Mouse (Mus musculus): Measurements from ENCODE around the gene Tctex1d4. TPM values are rescaled to one million over a fixed set of nuclear protein-coding genes. Genes with fewer than 3 reads are reported as not detected.
A peak's percentile ranks its signal among the peaks of the same experiment; 100 is the strongest.

Tctex1d4 gene
- polyA plus RNA-seq (2015; fragmentation: Nextera tagmentation; extraction: Ambion mirVana) = 0.31 and 1.1 TPM in 2 replicates

DNA sequence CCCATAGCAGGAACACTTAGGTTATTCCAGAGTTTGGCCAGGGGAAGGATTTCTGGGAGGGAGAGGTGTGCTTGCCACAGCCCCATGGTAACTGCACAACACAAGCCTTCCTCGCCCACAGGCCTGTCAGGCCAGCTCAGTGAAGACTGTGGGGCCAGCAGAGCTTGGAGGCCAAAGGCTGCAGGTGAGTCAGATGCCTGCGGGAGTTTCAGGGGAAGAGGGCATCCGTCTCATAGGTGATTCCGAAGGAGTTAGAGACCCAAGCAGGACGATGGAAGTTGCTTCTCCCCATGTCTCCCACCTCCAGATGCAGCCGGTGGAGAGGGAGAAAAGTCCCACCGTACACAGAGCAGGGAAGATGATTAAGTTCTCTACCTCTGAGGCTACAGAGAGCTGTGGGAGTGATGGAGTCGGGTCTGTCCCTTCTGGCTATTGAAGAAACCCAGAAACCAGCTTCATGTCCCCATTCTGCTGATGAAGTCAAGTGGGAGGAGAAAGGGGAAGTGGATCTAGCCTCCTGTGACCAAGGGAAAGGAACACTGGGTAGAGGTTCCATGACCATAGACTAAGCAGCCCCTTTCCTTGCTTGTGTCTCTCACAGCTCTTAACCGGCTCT is at the start of gene Tctex1d4:
TSS of gene Tctex1d4 (plus strand) at position 120 of the 616 bp plus-strand sequence.
- Histone ChIP-seq H3K27me3 (no peaks in the 10 kb centered on the region), H3K27ac (replicated peaks) (peak within 1 kb of the TSS; percentile 71), H3K36me3 (peaks cover 26% of the 10 kb centered on the region), H3K9me3 (no peaks in the 10 kb centered on the region), H3K4me3 (no peak within 1 kb of the TSS), H3K9ac (no peak within 1 kb of the TSS), H3K4me2 (no peak within 1 kb of the TSS), H3K4me1 (replicated peaks) (peaks cover 31% of the 10 kb centered on the region)
- ATAC-seq (ENCODE audit: low FRiP score, low read depth) = no peak
- WGBS = 83% methylated on average over 9 of the region's 9 CpGs

DNA sequence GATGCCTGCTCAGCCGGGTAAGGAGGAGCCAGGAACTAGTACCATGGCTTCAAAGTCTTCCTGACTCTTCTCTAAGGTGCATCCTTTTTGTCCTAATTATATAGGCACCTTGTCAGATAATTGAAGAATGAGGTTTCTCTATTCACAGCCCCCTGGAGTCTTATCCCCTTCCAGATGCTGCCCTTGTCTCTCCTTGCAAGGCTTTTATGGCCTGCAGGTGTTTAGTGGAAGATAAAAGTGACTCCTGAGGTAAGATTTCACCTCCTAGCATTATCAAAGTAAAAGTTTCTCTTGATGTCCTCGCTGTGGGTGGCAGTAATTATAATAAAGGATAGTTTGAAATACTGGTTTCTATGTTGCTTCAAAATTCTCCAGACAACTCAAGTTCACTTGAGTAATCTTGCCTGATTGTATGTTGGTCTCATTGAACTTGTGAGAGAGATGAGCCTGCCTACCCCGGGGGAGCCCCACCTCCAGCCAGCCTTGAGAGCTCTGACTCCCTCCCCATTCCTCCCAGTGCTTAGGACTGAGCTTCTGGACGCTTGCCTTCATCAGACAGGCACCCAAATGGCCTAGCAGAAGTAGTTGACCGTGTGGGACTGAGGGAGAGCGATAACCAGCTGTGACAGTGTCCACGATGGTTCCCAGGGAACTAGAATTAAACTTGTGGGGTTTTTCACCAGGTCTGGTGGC is 38.5 kb upstream of the Tctex1d4 start:
- Histone ChIP-seq H3K4me3 (no peak overlapping the region), H3K9me3 (no peaks in the 10 kb centered on the region), H3K27me3 (no peaks in the 10 kb centered on the region), H3K4me1 (replicated peaks) (no peaks in the 10 kb centered on the region), H3K9ac (no peak overlapping the region), H3K27ac (replicated peaks) (no peak overlapping the region), H3K36me3 (peaks cover 13% of the 10 kb centered on the region; the same call in 1 of the 2 replicates), H3K4me2 (no peak overlapping the region)
- WGBS = 83% methylated on average over 7 of the region's 7 CpGs
- no peak for ATAC-seq (ENCODE audit: low FRiP score, low read depth)

DNA sequence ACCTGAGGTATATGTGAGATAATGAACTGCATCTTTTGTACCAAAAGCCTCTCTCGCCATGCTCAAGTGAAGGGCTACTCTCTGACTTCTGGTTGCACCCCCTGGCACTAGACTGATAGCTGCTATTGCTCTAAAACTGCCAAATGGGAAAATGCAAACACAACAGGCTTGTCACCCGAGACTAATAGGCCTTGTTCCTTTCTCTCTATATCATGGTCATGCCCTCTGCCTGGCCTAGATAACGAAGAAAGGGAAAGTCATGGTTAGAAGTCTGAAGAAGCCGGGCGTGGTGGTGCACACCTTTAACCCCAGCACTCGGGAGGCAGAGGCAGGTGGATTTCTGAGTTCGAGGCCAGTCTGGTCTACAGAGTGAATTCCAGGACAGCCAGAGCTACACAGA is 36.0 kb upstream of the Tctex1d4 start:
- no peak overlapping the region for H3K9ac ChIP-seq
- H3K27me3 ChIP-seq = 0 out of 2 replicates have a peak, but pooled peaks cover 2% of the 10 kb centered on the region
- no peak overlapping the region for H3K27ac ChIP-seq (replicated peaks)
- 81% methylated on average over 7 of the region's 7 CpGs for WGBS
- no peaks in the 10 kb centered on the region for H3K9me3 ChIP-seq
- H3K4me1 ChIP-seq (replicated peaks) = peaks cover 3% of the 10 kb centered on the region
- peaks cover 13% of the 10 kb centered on the region; the same call in 1 of the 2 replicates for H3K36me3 ChIP-seq
- no peak for ATAC-seq (ENCODE audit: low FRiP score, low read depth)
- no peak overlapping the region for H3K4me2 ChIP-seq
- H3K4me3 ChIP-seq = no peak overlapping the region

DNA sequence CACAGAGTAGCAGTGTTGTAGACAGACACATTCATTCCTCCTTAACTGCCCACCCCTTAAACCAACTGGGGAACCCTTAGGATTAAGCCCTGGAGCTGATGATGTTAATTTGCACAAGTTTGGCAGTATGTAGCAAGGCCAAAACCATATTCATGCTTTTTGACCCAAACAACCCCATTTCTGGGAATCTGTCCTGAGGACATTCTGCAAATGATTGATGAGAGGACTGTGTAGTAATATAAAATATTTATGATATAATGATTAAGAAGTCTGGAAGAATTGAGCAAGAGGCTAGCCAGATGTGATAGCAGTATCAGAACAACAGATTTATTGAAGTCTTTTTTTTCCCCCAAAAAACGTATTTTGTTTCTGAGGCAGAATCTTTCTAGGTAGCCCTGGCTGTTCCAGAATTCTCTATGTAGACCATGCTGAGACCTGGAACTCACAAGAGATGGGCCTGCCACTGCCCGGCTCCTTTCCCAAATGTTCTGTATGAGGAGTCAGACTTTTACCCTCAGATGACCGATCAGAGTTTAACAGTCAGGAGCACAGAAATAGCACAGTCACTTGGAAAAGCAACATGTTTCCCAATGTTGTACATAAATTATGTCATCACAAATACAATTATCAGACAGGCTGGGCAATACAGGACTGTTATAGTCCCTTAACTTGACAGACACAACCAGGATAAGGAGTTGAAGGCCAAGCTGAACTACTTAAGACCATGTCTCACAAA is 31.8 kb upstream of the Tctex1d4 start:
- H3K4me2 ChIP-seq = no peak overlapping the region
- ATAC-seq (ENCODE audit: low FRiP score, low read depth) = no peak
- H3K9me3 ChIP-seq = no peaks in the 10 kb centered on the region
- 0 out of 2 replicates have a peak, but pooled peaks cover 2% of the 10 kb centered on the region for H3K27me3 ChIP-seq
- no peak overlapping the region for H3K4me3 ChIP-seq
- H3K9ac ChIP-seq = no peak overlapping the region
- no peaks in the 10 kb centered on the region for H3K36me3 ChIP-seq
- H3K27ac ChIP-seq (replicated peaks) = no peak overlapping the region
- WGBS = 86% methylated on average over 3 of the region's 3 CpGs
- peaks cover 34% of the 10 kb centered on the region for H3K4me1 ChIP-seq (replicated peaks)

GRCm38 (mm10) chr4:117095551-117096452 is 30.8 kb upstream of the Tctex1d4 start, which contains the start of gene Ptch2:
Ptch2 (plus strand) TSS chr4:117096075.
- peak; percentile 86 for ATAC-seq (ENCODE audit: low FRiP score, low read depth)
- Histone ChIP-seq H3K27ac (replicated peaks) (peak within 1 kb of the TSS; percentile 78), H3K9ac (peak within 1 kb of the TSS; percentile 70), H3K4me3 (peak within 1 kb of the TSS; percentile 76), H3K27me3 (0 out of 2 replicates have a peak, but pooled peaks cover 2% of the 10 kb centered on the region), H3K4me2 (peak within 1 kb of the TSS; percentile 92), H3K9me3 (no peaks in the 10 kb centered on the region), H3K4me1 (replicated peaks) (peaks cover 34% of the 10 kb centered on the region), H3K36me3 (no peaks in the 10 kb centered on the region)
- WGBS = under 1% methylated on average over 50 of the region's 50 CpGs

- peak overlapping the region; percentile 70 for H3K9ac ChIP-seq
- peaks cover 34% of the 10 kb centered on the region for H3K4me1 ChIP-seq (replicated peaks)
- H3K4me3 ChIP-seq = peak overlapping the region; percentile 76
- H3K4me2 ChIP-seq = peak overlapping the region; percentile 92
- 0 out of 2 replicates have a peak, but pooled peaks cover 2% of the 10 kb centered on the region for H3K27me3 ChIP-seq
- no peaks in the 10 kb centered on the region for H3K36me3 ChIP-seq
- 6% methylated on average over 5 of the region's 5 CpGs for WGBS
- 0 out of 2 replicates have a peak, but pooled peaks have one; percentile 10 for ATAC-seq (ENCODE audit: low FRiP score, low read depth)
- H3K9me3 ChIP-seq = no peaks in the 10 kb centered on the region
- peak overlapping the region; percentile 52 for H3K27ac ChIP-seq (replicated peaks)
These were observed 29.9 kb upstream of the Tctex1d4 start for GRCm38 (mm10) chr4:117096666-117097065.

- 57% methylated on average over 8 of the region's 8 CpGs for WGBS
- H3K4me2 ChIP-seq = peak overlapping the region; percentile 92
- no peaks in the 10 kb centered on the region for H3K9me3 ChIP-seq
- ATAC-seq (ENCODE audit: low FRiP score, low read depth) = no peak
- no peak overlapping the region for H3K9ac ChIP-seq
- H3K4me1 ChIP-seq (replicated peaks) = peaks cover 34% of the 10 kb centered on the region
- H3K27ac ChIP-seq (replicated peaks) = no peak overlapping the region
- H3K27me3 ChIP-seq = 0 out of 2 replicates have a peak, but pooled peaks cover 2% of the 10 kb centered on the region
- no peaks in the 10 kb centered on the region for H3K36me3 ChIP-seq
- H3K4me3 ChIP-seq = no peak overlapping the region
These were observed 28.4 kb upstream of the Tctex1d4 start for GRCm38 (mm10) chr4:117097969-117098763.

GRCm38 (mm10) chr4:117098764-117099036 is 27.9 kb upstream of the Tctex1d4 start:
- H3K4me1 ChIP-seq (replicated peaks) = peaks cover 34% of the 10 kb centered on the region
- no peaks in the 10 kb centered on the region for H3K9me3 ChIP-seq
- 75% methylated on average over 2 of the region's 2 CpGs for WGBS
- H3K27ac ChIP-seq (replicated peaks) = no peak overlapping the region
- no peak overlapping the region for H3K9ac ChIP-seq
- no peaks in the 10 kb centered on the region for H3K36me3 ChIP-seq
- H3K4me3 ChIP-seq = no peak overlapping the region
- 0 out of 2 replicates have a peak, but pooled peaks cover 2% of the 10 kb centered on the region for H3K27me3 ChIP-seq
- no peak for ATAC-seq (ENCODE audit: low FRiP score, low read depth)
- peak overlapping the region; percentile 92; the same call in 1 of the 2 replicates for H3K4me2 ChIP-seq

GRCm38 (mm10) chr4:117100036-117100435 is 26.6 kb upstream of the Tctex1d4 start:
- Histone ChIP-seq H3K27ac (replicated peaks) (no peak overlapping the region), H3K36me3 (no peaks in the 10 kb centered on the region), H3K4me1 (replicated peaks) (peaks cover 38% of the 10 kb centered on the region), H3K4me3 (no peak overlapping the region), H3K9me3 (no peaks in the 10 kb centered on the region), H3K27me3 (no peaks in the 10 kb centered on the region), H3K4me2 (no peak overlapping the region), H3K9ac (no peak overlapping the region)
- 67% methylated on average over 4 of the region's 4 CpGs for WGBS
- no peak for ATAC-seq (ENCODE audit: low FRiP score, low read depth)

DNA sequence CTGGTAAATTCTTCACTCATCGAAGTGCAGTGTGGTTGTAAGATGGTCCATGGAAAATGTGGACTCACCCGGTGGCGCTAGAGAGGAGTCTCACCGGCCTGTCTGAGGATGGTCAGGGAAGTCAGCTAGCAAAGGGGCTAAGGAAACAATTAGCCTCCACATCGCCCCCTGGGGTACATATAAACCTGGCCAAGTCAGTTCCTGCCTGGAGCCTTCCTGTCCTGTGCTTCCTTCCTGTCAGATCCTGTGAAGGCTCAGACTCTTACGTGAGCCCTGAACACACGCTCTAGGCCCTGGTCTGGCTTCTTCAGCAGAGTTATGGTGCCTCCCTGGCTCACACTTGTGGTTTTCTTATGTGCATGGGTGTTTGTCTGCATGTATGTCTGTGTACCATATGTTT is 25.4 kb upstream of the Tctex1d4 start:
- Histone ChIP-seq H3K27me3 (no peaks in the 10 kb centered on the region), H3K9me3 (no peaks in the 10 kb centered on the region), H3K36me3 (no peaks in the 10 kb centered on the region), H3K9ac (no peak overlapping the region), H3K4me1 (replicated peaks) (peaks cover 31% of the 10 kb centered on the region), H3K4me2 (no peak overlapping the region), H3K4me3 (no peak overlapping the region), H3K27ac (replicated peaks) (no peak overlapping the region)
- no peak for ATAC-seq (ENCODE audit: low FRiP score, low read depth)
- WGBS = 46% methylated on average over 7 of the region's 7 CpGs

DNA sequence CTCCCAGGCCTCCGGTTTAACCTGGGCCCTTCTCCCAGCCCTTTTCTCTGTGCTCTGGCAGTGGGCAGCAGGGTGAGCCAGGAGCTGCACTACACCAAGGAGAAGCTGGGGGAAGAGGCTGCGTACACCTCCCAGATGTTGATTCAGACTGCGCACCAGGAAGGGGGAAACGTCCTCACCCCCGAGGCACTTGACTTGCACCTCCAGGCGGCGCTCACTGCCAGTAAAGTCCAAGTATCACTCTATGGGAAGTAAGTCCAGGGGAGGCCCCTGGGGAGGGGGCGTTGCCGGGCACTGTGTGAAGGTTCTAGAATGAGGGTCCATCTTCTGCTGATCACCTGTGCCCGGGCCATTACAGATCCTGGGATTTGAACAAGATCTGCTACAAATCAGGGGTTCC is 21.9 kb upstream of the Tctex1d4 start:
- H3K4me3 ChIP-seq = no peak overlapping the region
- no peaks in the 10 kb centered on the region for H3K27me3 ChIP-seq
- peaks cover 10% of the 10 kb centered on the region; the same call in 1 of the 2 replicates for H3K36me3 ChIP-seq
- H3K9me3 ChIP-seq = no peaks in the 10 kb centered on the region
- no peak overlapping the region for H3K27ac ChIP-seq (replicated peaks)
- H3K4me1 ChIP-seq (replicated peaks) = 0 out of 2 replicates have a peak, but pooled peaks cover 5% of the 10 kb centered on the region
- H3K9ac ChIP-seq = no peak overlapping the region
- no peak for ATAC-seq (ENCODE audit: low FRiP score, low read depth)
- H3K4me2 ChIP-seq = no peak overlapping the region
- 78% methylated on average over 10 of the region's 10 CpGs for WGBS
